Mouse (Mus musculus) layer of hippocampus, adult 2 months (tissue): ENCODE results near the gene Rnf223. TPM values are rescaled to one million over a fixed set of nuclear protein-coding genes. Genes with fewer than 3 reads are reported as not detected.

Source experiments
- DNase-seq, 2 experiments: peaks; one replicate each; pipeline ENCODE4 v3.0.0; 2022; ENCODE audit warnings: low spot score in 2 of 2
- H3K27ac ChIP-seq: fragments of 200-600 bp; 2 replicates; pipeline ENCODE4 v1.8.1; 2022
- H3K4me3 ChIP-seq: fragments of 200-600 bp; 2 replicates; pipeline ENCODE4 v1.8.1; 2022; ENCODE audit warnings: mild to moderate bottlenecking
- CTCF ChIP-seq: fragments of 200-600 bp; conservative IDR thresholded peaks from 2 replicates; pipeline ENCODE4 v1.8.1; 2022; ENCODE audit warnings: antibody characterized with exemption, mild to moderate bottlenecking, moderate library complexity
- total RNA-seq, 2 experiments: library from RNA; stranded (reverse); gene quantifications; 2 replicates each; pipeline ENCODE4 v1.2.3; 2021

Rnf223 gene
- total RNA-seq, 2 experiments from 2014 or later, result 0.79 to 1.1 TPM

GRCm38 (mm10) chr4:156101481-156101903 lies 28.8 kb upstream of the Rnf223 start:
- no peak overlapping the region for H3K4me3 ChIP-seq
- no peak overlapping the region for H3K27ac ChIP-seq
- TF ChIP-seq CTCF, result peak; percentile 58
- no peak for DNase-seq

- H3K4me3 ChIP-seq, result no peak overlapping the region
- TF ChIP-seq CTCF, result no peak
- H3K27ac ChIP-seq, result no peak overlapping the region
- no peak for DNase-seq
Measured at GRCm38 (mm10) chr4:156103342-156103741, 27.0 kb upstream of the Rnf223 start.

GRCm38 (mm10) chr4:156108606-156109546 lies 21.4 kb upstream of the Rnf223 start:
- peak overlapping the region; percentile 82 for H3K4me3 ChIP-seq
- peak; percentile 15 to 18 for DNase-seq
- H3K27ac ChIP-seq, result peak overlapping the region; percentile 89
- peak; percentile 48 for TF ChIP-seq CTCF

- TF ChIP-seq CTCF, result peak; percentile 61
- DNase-seq, result peak; percentile 98 to 99
- H3K4me3 ChIP-seq, result peak within 1 kb of the TSS; percentile 82
- peak within 1 kb of the TSS; percentile 90 for H3K27ac ChIP-seq
Measured at GRCm38 (mm10) chr4:156109570-156110331, 20.6 kb upstream of the Rnf223 start, which contains the start of gene 9430015G10Rik. TSS of gene 9430015G10Rik (plus strand) at chr4:156109982.

- no peak for DNase-seq
- Histone ChIP-seq H3K4me3 (no peak overlapping the region), H3K27ac (no peak overlapping the region)
- TF ChIP-seq CTCF, result no peak
Measured at GRCm38 (mm10) chr4:156124077-156124476, 6.2 kb upstream of the Rnf223 start.

GRCm38 (mm10) chr4:156125393-156125792 lies 4.9 kb upstream of the Rnf223 start:
- Histone ChIP-seq H3K27ac (no peak overlapping the region), H3K4me3 (no peak overlapping the region)
- no peak for DNase-seq
- TF ChIP-seq CTCF, result no peak

GRCm38 (mm10) chr4:156126841-156127240 lies 3.5 kb upstream of the Rnf223 start:
- no peak for TF ChIP-seq CTCF
- no peak for DNase-seq
- Histone ChIP-seq H3K4me3 (no peak overlapping the region), H3K27ac (no peak overlapping the region)

- TF ChIP-seq CTCF, result no peak
- Histone ChIP-seq H3K27ac (no peak overlapping the region), H3K4me3 (no peak overlapping the region)
- DNase-seq, result no peak
Measured at GRCm38 (mm10) chr4:156128746-156129145, 1.6 kb upstream of the Rnf223 start.

GRCm38 (mm10) chr4:156130940-156131339 lies 627 bp downstream of the Rnf223 start:
- no peak for DNase-seq
- no peak for TF ChIP-seq CTCF
- H3K27ac ChIP-seq, result no peak overlapping the region
- H3K4me3 ChIP-seq, result no peak overlapping the region

GRCm38 (mm10) chr4:156133334-156133733 lies 3.0 kb downstream of the Rnf223 start:
- no peak for TF ChIP-seq CTCF
- DNase-seq, result no peak
- Histone ChIP-seq H3K27ac (peak overlapping the region; percentile 53; the same call in 1 of the 2 replicates), H3K4me3 (no peak overlapping the region)

GRCm38 (mm10) chr4:156133943-156134605 lies 3.8 kb downstream of the Rnf223 start:
- TF ChIP-seq CTCF, result no peak

GRCm38 (mm10) chr4:156135112-156135511 lies 4.8 kb downstream of the Rnf223 start:
- H3K27ac ChIP-seq, result no peak overlapping the region
- no peak overlapping the region for H3K4me3 ChIP-seq
- no peak for DNase-seq
- no peak for TF ChIP-seq CTCF

More at GRCm38 (mm10) chr4:156133943-156134605, 3.8 kb downstream of the Rnf223 start:
- Histone ChIP-seq H3K27ac (peak overlapping the region; percentile 53; the same call in 1 of the 2 replicates), H3K4me3 (no peak overlapping the region)
- DNase-seq, result no peak

GRCm38 (mm10) chr4:156135801-156136200 lies 5.5 kb downstream of the Rnf223 start:
- H3K4me3 ChIP-seq, result no peak overlapping the region
- no peak overlapping the region for H3K27ac ChIP-seq
- DNase-seq, result no peak
- TF ChIP-seq CTCF, result no peak; the same call in 1 of the 2 replicates
